Mouse (Mus musculus) frontal cortex, postnatal 14 days (tissue): ENCODE results near the gene Clptm1.
A peak's percentile ranks its signal among the peaks of the same experiment; 100 is the strongest.

ENCODE experiments used
- DNase-seq, 2 experiments: peaks; one replicate each; pipeline ENCODE4 v3.0.0; 2022; ENCODE audit warnings: low spot score in 2 of 2

The Clptm1 gene

DNA sequence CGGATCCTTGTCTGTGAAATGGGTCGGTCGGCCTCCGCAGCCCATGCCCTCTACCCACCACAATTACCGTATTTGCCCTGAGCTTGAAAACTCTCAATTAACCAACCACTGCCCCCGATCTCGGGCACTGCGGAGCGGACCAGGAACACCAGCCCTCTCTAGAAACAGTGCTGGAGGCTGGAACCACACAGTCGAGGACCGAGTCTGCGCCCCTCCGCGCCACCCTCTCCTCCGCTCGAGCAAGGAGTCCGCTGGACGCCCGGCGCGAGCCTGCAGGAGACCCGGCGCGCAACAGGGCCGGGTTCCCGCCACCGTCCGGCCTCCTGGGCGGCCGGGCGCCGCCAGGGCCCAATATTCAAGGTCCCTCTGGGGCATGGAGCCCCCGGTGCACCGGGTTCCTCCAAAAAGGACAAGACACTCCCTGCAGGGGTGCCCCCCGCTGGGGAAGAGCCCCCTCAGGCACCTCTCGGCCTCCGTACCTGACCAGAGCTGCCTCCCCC, 328 bp downstream of the Clptm1 start:
- DNase-seq = no peak

DNA sequence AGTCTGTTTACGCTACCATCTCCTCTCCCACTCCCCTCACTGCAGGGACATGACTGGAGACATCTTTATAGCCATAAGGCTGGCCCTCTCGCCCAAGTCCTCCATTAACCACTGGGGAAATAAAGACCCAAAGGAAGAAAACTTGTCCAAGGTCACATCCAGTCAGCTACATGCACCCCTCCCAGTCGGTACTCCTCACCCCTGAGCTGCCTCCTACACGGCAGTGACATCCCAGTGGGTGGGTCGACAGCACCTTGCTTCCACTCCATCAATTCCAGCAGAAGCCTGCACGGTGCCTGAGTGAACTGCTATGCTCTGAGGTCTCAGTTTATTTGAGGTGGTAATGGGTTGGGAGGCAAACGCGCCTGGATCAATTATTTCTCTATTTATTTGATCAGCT, 893 bp downstream of the Clptm1 start:
- no peak for DNase-seq

DNA sequence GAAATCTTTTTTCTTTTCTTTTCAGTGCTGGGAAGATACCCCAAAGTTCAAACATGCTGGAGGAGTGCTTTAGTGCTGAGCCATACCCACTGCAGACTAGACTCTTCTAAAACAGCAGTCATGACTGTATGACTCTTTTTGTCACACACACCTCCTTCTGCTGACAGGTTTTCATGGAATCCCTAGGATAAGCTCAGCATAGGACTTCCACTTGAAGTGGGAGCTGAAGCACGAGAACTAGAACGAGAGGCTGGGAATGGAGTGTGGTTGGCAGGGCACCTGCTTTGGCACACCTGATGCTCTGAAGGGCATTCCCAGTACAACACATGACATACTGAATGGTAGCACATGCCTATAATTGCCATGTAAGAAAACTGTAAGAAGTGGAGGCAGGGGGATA, 12.2 kb downstream of the Clptm1 start:
- DNase-seq = no peak

DNA sequence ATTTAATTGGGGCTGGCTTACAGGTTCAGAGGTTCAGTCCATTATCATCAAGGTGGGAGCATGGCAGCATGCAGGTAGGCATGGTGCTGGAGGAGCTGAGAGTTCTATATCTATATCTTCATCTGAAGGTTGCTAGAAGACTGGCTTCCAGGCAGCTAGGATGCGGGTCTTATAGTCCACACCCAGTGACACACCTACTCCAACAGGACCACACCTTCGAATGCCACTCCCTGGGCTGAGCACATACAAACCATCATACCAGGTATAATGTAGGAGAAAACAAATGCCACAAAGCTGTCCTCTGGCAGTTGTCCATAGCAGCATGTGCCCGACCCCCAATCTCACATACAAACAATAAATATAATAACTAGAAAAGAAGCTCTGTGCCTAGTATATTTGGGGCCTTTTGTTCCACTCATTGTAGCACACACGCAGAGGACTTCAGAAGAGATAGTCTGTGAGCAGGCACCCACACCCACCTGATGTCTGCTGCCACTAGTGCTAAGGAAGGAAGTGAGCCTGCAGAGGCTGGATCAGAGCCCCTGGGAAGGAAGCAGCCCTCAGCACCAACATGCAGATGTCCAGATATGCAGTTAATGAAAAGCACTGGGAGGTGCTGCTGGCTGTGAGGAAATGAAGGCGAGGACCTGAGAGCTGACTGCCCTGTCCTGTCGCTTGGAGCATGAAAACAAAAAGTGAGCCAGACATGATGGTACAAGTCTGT, 13.6 kb downstream of the Clptm1 start:
- DNase-seq = no peak

DNA sequence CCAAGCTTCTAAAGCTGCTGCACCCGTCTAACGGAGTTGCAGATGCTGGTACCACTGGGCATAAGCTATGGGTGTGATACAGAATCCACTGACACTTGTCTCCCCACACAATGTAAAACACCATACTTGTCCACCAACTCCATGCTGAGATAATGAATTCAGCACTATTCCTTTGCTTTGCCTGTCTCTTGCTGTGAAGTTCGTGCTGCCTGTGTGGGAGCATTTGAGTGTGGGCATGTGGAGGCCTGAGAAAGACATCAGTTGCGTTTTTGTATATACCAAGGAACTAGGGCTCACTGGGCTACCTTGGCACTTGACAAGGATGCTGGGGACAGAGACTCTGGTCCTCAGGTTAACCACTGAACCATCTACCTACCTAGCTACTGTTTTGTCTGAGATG, 23.6 kb downstream of the Clptm1 start:
- DNase-seq = no peak

DNA sequence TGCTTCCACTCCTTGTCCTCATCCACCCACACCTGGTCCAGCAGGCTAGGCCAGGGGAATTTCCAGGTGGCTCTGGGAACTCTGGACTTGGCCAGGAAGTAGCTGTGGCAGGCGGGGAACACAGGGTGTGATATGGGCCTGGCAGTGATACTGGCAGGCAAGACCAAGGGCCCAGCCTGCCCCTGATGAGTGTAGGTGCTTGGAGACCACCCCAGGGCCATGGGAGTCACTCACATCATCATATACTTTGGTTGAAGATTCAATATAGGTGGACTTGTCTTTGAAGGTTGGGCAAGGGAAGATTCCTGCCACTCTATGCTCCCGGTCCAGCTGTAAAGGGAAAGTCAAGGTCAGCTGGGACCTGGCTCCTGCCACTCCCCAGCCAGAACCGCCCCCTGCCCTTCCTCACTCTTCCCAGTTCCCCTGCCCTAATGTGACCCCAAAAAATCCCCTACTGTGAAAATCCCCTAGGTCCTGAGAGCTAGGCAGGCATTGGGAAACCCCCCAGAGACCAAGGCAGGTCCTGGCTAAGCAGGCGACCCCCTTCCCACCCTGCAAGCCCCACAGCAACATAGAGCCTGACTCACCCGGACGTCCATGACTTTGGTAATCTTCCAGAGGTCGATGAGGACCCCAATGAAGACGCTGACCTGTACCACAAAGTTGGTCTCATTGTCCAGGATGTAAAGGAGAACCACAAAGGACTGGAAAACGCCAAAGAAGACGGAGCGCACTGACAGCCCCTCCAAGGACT, 29.6 kb downstream of the Clptm1 start:
- no peak for DNase-seq

DNA sequence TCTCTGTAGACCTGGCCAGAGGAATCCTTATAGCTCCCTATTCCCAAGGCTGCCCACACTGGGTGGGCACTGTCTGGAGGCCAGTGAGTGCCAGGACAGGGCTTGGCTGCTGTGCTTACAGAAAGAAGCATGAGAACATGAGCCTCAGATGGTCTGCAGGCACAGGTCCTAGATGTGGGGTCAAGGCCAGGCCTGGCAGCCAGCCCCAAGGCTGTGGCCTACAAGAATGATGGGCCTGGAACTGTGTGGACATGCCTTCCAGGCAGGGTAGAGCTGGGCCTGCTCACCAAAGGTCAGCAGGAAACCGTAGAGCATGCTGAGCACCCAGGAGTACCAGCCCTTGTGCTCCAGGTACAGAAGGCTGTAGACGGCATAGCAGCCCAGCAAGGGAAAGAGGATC, 30.2 kb downstream of the Clptm1 start:
- DNase-seq = no peak

DNA sequence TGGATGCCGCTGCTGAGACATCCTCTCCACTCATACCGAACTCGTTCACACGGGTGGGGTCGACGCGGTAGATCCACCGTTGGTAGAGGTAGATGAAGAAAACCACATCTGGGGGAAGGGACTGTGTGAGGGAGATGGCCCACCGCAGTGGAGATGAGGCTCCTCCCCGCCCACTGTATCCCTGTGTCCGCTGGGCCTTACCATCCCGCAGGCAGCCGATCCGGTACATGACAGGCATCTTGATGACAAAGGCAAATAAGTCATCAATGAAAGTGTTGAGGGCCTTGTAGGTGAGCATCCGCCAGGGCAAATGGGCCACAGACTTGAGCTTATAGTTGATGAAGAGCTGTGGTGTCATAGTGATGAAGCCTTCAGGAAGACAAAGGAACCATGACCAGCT, 31.0 kb downstream of the Clptm1 start:
- DNase-seq = no peak

DNA sequence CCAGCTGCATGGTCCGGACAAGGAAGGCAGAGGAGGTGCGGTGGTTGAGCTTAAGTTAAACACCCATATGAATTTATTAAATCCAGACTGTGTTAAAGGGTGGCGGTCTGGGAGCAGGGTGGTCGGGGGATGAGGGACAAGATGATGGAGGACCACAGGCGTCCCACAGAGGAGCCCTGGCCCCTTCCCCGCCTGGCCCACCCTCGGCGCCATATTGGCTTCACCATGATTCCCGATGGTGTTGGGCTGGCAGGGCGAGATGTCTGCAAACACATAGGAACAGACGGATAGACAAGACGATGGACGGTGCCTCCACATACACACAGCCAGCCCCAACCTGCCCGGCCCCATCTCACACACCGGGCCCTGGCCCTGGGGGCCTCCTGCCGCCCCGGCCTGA, 31.6 kb downstream of the Clptm1 start:
- DNase-seq = no peak

DNA sequence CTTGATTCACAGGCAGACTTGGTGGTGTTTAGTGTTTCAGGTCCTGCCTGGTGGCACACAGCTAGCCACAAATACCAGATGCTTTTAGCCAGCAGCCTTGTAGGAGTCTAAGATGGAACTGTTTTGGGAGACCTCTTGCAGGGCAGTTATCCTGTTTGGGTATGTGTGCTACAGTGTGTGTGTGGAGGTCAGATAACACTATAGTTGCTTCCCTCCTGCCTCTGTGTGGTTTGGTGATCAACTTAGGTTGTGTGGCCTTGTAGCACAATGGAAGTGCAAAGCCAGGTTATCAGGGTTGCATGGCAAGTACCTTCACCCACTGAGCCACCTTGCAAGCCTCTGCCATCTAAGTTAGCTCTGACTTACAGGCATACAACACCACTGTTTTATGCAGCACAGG, 32.1 kb downstream of the Clptm1 start:
- DNase-seq = no peak

DNA sequence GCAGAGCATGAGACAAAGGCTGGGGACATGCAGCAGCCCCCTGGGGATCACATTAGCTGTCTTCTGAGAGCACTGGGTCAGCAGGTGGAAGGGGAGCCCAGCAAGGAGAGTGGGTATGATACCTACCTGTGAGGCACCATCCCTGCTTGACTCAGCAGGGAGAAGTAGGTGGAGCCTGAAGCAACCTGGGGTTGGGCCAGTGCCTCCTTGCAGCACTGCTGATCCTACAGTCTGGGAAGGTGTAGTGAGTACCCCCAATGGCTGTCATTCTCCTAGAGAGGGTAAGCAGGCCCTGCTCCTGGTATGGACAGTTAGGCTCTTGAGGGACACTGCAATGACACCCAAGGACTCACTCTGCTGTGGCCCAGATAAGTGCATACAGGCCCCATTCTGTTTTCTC, 32.6 kb downstream of the Clptm1 start:
- DNase-seq = no peak

DNA sequence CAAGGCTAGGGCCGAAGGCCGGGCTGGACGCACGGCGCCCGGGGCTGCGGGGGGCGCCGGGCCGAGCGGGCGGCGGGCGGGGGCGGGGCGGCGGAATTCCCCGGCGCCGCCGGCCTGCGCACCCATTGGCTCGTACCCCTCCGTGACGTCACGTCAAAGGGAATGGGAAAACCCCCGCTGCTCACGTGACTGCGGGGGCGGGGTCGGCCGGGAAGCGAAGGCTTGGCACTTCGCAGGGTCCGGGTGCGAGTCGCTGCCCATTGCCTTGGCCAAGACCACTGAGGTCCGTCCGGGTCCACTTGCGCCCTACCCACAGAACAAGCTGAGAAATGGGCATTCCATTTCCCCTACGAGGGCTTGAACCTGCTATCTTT, 35.5 kb downstream of the Clptm1 start, which contains the start of gene Relb:
Gene Relb (minus strand): TSS at position 78 of the 374 bp plus-strand sequence.
- peak; percentile 77 to 86 for DNase-seq

DNA sequence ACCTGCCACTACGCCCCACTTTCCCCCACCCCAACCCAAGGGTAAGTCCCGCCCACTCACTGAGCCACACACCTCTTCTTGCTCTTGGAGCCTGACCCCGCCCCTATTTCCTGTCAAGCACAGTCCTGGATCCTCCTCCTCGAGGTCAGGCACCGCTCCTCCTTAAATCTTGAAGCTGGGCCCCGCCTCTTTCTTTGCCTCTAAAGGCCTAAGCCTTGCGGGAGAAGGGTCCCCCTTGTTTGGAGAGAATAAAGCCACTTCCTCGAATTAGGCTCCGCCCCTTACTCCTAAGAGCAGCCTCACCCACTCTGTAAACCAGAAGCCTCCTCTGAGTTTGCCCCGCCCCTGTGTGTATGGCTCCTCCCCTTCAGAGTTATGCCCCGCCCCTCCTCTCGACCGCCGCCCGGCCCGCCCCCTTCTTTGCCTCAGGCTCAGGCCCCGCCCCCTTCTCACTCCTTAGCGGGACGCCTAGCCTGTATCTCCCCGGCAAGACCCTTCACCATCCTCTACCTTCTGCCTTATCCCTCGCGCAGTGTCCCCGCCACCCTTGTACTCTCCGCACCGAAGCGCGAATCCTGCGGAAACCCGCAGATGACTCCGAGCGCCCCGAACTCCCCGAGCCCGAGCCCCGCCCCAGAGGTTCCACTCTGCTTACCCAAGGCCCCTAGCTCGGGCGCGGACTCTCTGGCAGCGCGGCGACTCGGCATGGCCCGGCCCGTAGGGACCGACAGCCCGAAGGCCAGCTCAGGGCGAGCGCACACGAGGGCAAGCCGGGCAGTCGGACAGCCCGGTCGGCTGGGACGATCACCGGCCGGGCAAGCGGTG, 36.1 kb downstream of the Clptm1 start:
- DNase-seq = peak; percentile 82 to 87

DNA sequence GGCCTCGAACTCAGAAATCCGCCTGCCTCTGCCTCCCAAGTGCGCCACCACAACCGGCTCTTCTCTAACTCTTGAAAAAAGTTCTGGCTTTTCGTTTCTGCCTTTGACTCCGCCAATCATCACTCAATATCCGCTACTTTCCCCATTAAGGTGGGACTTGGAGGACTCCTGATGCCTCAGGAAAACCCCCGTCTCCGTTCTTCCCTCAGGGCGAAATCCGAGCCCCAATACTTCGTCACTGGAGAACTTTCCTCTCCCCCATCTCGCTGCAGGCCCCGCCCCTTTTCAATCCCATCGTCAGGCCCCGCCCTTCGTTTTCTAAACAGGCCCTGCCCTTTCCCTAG, 36.7 kb downstream of the Clptm1 start:
- DNase-seq = no peak

DNA sequence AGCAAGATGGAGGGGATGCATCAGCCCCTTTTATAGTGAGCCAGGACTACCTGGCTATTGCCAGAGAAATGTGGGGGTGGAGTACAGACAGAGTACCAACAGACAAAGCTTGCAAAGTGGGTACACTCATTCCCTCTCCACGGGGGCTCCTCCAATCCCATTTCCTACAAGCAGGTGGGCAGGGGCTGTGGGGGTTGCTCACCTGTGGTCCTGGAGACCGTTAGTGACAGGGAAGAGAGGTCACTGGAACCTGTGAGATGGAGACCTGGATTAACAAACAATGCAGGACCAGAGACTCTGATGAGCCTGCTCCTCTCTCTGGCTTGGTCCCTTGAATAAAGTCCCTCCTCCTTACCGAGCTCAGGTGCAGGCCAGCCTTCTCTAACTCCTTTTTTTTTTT, 37.1 kb downstream of the Clptm1 start:
- DNase-seq = no peak

DNA sequence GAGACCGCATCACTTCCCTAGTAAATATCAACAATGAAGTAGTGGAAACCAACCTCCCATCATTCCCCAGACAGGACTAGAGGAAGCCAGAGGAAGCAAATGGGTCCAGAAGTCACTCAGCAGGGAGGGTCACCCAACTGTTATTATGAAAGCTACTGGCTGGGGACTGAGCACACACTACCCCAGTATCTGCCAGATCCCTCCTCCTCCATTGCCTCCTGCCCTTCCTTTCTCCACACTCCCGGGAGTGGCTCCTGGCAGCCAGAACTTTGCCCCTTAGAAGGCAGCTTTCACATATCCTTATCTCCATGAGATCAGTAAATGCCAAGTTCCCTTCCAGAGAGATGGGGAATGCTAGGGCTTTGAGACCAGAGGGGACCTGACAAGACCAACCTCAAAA, 41.4 kb downstream of the Clptm1 start:
- DNase-seq = no peak

DNA sequence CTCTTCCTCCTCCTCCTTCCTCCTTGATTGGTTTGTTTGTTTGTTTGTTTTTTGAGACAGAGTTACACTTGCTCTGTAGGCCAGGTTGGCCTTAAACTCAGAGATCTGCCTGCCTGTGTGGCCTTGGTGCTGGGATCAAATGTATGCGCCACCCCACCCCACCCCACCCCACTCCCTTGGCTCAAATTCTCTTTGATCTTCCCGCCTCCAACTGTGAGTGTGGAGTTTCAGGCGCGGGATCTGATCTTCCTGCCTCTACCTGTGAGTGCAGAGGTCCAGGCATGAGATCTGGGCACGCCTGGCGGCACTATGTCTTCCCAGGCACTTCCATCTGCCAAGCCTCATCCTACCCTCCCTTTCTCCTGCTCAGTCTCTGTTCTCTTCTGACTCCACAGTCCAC, 42.6 kb downstream of the Clptm1 start:
- DNase-seq = no peak

DNA sequence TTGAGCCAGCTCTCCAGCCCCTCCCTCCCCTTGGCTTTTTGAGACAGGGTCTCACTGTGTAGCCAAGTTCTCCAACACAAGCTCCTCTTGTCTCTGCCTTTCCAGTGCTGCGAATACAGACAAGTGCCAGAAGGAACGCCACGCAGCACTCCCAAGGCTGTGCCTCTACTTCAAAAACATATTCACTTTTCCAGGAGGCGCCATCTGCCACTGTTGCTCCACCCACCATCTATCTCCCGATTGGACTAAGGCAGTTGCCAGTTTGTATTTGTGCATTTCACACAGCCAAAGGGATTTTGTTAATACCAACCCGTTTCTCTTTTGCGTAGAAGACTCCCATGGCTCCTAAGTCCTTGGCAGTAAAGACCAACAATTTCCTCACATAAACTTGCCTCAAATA, 44.0 kb downstream of the Clptm1 start:
- DNase-seq = no peak

DNA sequence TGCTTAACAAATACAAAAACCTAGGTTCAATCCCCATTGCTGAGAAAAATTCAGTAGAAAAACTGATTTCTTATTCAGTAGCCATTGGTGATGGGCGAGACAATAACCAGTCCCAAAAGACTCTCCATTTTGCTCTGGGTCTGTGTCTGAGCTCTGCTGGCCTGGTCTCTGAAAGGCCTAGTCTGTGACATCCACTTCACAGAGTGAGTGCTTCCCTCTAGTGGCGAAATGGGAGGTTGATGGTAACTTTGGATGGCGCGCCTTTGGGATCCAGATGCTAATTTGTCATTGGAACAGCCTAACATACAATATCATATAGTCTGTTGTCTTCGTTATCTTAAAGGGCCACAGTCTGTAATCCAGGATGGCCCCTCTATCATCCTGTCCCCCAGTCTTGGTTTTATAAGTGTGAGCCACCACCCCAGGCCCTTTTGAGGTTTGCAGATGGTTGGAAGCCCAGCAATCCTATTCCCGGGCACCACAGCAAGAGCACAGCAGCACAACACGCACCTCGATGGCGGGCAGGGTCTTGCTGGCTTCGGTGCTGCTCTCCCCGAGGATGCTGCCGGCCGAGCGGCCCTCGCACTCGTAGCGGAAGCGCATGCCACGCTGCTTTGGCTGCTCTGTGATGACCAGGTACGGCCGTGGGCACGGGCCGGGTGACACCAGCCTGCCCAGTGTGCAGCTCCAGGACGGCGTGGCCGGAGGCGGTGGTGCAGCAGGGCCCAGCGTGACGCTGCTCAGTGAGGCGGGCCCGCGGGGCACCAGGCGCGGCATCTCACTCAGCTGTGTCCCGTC, 45.6 kb downstream of the Clptm1 start:
- DNase-seq = peak; percentile 52 to 70

DNA sequence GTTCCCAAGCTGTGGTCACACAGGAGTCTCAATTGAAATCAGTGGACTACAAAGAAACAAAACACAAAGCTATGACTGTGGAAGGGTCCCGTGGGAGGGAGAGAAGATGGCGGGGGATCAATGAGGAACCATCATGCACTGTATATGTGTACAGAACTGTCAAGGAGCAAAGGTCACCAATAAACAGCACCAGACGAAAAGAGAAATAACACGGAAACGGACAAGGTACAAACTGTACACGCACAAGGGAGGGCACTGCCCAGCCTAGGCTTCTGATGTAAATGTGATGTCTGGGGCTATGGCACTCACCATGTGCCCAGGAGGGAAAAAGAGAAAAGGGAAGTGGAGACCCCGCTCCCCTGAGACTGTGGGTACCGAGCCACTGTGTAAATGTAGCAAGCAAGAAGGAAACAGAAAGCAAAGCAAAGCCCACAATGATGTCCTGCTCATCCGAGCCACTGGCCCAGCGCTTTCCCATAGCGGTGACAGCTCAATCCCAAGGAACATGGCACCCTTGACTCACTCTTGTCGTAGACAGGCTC, 49.7 kb downstream of the Clptm1 start:
- DNase-seq = no peak

DNA sequence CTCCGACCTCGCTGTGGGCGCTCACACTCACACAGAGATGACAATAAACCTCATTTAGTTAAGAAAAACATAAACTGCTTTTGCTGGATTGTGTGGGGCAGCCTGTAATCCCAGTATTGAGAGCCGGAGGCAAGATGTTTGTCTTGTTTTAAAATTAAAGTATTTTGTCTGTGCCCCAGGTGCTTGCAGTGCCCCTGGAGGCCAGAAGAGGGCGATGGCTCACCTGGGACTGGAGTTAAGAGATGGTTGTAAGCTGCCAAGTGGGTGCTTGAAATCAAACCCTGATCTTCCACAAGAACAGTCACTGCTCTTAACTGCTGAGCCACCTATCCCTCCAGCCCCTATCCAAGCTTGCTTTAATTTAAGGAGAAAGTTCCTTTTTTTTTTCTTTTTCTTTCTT, 53.9 kb downstream of the Clptm1 start:
- DNase-seq = no peak
